ENCODE assay signal across 8 mouse cellular contexts in genomic region chr6:89361418-89362280, GRCm38 (mm10). TPM values are rescaled to one million over a fixed set of nuclear protein-coding genes. Genes with fewer than 3 reads are reported as not detected.
DNase-seq lines count a peak whose midpoint lies in the region; ATAC-seq and TF ChIP-seq lines count a peak whose summit lies in the region.

No protein-coding gene starts in this region.

- peaks cover 8 to 32% of the 10 kb centered on the region in 2 experiments for H3K36me3 ChIP-seq in CH12.LX (replicated peaks in 1 of 2; ENCODE audit: control insufficient read depth in 1 of 2, insufficient read depth in 1 of 2, low read length in 1 of 2)
- H3K36me3 ChIP-seq in heart, embryonic 16.5 days (ENCODE audit: control insufficient read depth, insufficient read depth) = 0 out of 2 replicates have a peak, but pooled peaks cover 3% of the 10 kb centered on the region
- H3K36me3 ChIP-seq in midbrain, embryonic 10.5 days = peaks cover 11% of the 10 kb centered on the region

- H3K79me2 ChIP-seq in CH12.LX (replicated peaks; ENCODE audit: control insufficient read depth, extremely low read depth, insufficient read depth, poor library complexity, severe bottlenecking) = peaks cover 8% of the 10 kb centered on the region

- TF ChIP-seq CTCF in CH12.LX (conservative IDR thresholded peaks at IDR 0.05 in 1 of 2, IDR thresholded peaks at IDR 0.05 in 1 of 2; ENCODE audit: low read depth in 2 of 2, low read length in 2 of 2) (0 out of 4 replicates have a peak, but pooled peaks of 1 of the 2 experiments have one; percentile 4), Patski (IDR thresholded peaks at IDR 0.05) (no peak)

- peaks cover 25 to 53% of the 10 kb centered on the region in 2 experiments for H3K4me1 ChIP-seq in CH12.LX (ENCODE audit: control insufficient read depth in 1 of 2, insufficient read depth in 2 of 2)
- peaks cover 27% of the 10 kb centered on the region for H3K4me1 ChIP-seq in heart, embryonic 16.5 days (ENCODE audit: control insufficient read depth, insufficient read depth, low read length)
- H3K4me1 ChIP-seq in midbrain, embryonic 10.5 days = peaks cover 60% of the 10 kb centered on the region

- TF ChIP-seq EP300 in CH12.LX (IDR thresholded peaks at IDR 0.05; ENCODE audit: low read length) = no peak

- POLR2A ChIA-PET in Patski (lab: Charles Lee) = interaction anchor here (0.6 to 1.4 kb wide), 2 partner anchors 20 to 509 kb away, joined by 3 read pairs; no protein-coding TSS in a partner anchor

- DNase-seq in CH12.LX (ENCODE audit: extremely low read depth) (no peak), Patski (ENCODE audit: low read depth, low spot score) (no peak)
- DNase-seq in embryo, embryonic 10 days (ENCODE audit: low spot score) = peak; percentile 37
- DNase-seq in kidney, postnatal 14 days = peak; percentile 72
- DNase-seq in midbrain, embryonic 10.5 days (ENCODE audit: low spot score) = peak; percentile 67
- peak; percentile 22 to 23 for DNase-seq in thymus, postnatal 10 days (ENCODE audit: low spot score in 2 of 2)
- DNase-seq in layer of hippocampus, postnatal 25 days (ENCODE audit: extremely low spot score in 1 of 2, low spot score in 1 of 2) = no peak

- CTCF ChIA-PET in Patski (lab: Charles Lee) = interaction anchor here (1.3 to 2.0 kb wide), 3 partner anchors 25 to 193 kb away, joined by 5 to 9 read pairs (median 8); no protein-coding TSS in a partner anchor

- H3K4me2 ChIP-seq in CH12.LX (ENCODE audit: insufficient read depth, low read depth, poor library complexity, severe bottlenecking) = peak overlapping the region; percentile 44
- H3K4me2 ChIP-seq in heart, embryonic 16.5 days (ENCODE audit: low read depth, low read length) = peak overlapping the region; percentile 98

- TF ChIP-seq POLR2A in CH12.LX (IDR thresholded peaks at IDR 0.05; ENCODE audit: low read depth, low read length) = no peak

- peak overlapping the region; percentile 59 to 96 (median 84) for H3K4me3 ChIP-seq in CH12.LX (replicated peaks in 1 of 3; ENCODE audit: low read depth in 2 of 3, low read length in 2 of 3, poor library complexity in 1 of 3)
- peak overlapping the region; percentile 96 for H3K4me3 ChIP-seq in heart, embryonic 16.5 days (ENCODE audit: low read length)
- peak overlapping the region; percentile 99 for H3K4me3 ChIP-seq in midbrain, embryonic 10.5 days

- in situ Hi-C loops in CH12.LX (cut with MboI; ENCODE audit: low pct_ligation_motif_present, low pct_unique_long_range_greater_than_20kb, low sequenced_read_pairs) (loop anchor here (5.0 kb wide), 1 partner anchor 101 kb away; no protein-coding TSS in a partner anchor), Patski (cut with MboI; ENCODE audit: low pct_unique_long_range_greater_than_20kb) (loop anchor here (5.0 kb wide), 2 partner anchors 191 to 271 kb away; no protein-coding TSS in a partner anchor)

- no peak; the same call in 1 of the 2 replicates for TF ChIP-seq RAD21 in CH12.LX (IDR thresholded peaks at IDR 0.05; ENCODE audit: low read depth, low read length)

- no peaks in the 10 kb centered on the region for H3K27me3 ChIP-seq in CH12.LX (replicated peaks)
- H3K27me3 ChIP-seq in Patski = no peaks in the 10 kb centered on the region
- peaks cover 6% of the 10 kb centered on the region for H3K27me3 ChIP-seq in heart, embryonic 16.5 days (ENCODE audit: control insufficient read depth, insufficient read depth, low read length)
- peaks cover 21% of the 10 kb centered on the region for H3K27me3 ChIP-seq in midbrain, embryonic 10.5 days (ENCODE audit: low read depth, poor library complexity, severe bottlenecking)

- dilution Hi-C loops in CH12.LX (cut with MboI; ENCODE audit: extremely low pct_ligation_motif_present, extremely low pct_unique_long_range_greater_than_20kb, low sequenced_read_pairs) = no loop called here

- peak overlapping the region; percentile 81 for H3K9ac ChIP-seq in CH12.LX (ENCODE audit: insufficient read depth, low read depth)
- peak overlapping the region; percentile 98 for H3K9ac ChIP-seq in heart, embryonic 16.5 days (ENCODE audit: low read length)

- H3K9me3 ChIP-seq in CH12.LX (replicated peaks; ENCODE audit: low read length) = no peaks in the 10 kb centered on the region
- H3K9me3 ChIP-seq in heart, embryonic 16.5 days (replicated peaks; ENCODE audit: control insufficient read depth, low read length) = no peaks in the 10 kb centered on the region
- no peaks in the 10 kb centered on the region for H3K9me3 ChIP-seq in midbrain, embryonic 10.5 days (replicated peaks)

- ATAC-seq in Patski = peak; percentile 20
- peak; percentile 56 for ATAC-seq in heart, embryonic 16.5 days (replicated peaks; ENCODE audit: extremely low read depth, insufficient read depth, low FRiP score)

- under 1% methylated on average over 71 of the region's 80 CpGs for WGBS in heart, embryonic 16.5 days
- under 1% methylated on average over 80 of the region's 80 CpGs for WGBS in midbrain, embryonic 10.5 days

- H3K27ac ChIP-seq in CH12.LX (ENCODE audit: insufficient read depth, low read depth) = no peak overlapping the region
- H3K27ac ChIP-seq in heart, embryonic 16.5 days (ENCODE audit: low read length) = peak overlapping the region; percentile 53
- peak overlapping the region; percentile 97 for H3K27ac ChIP-seq in midbrain, embryonic 10.5 days (replicated peaks)

TF ChIP-seq in CH12.LX, 34 proteins besides CTCF, POLR2A, EP300 and RAD21:
- TF ChIP-seq SMC3 (IDR thresholded peaks at IDR 0.05; ENCODE audit: low read depth, low read length) (no peak), MAX (IDR thresholded peaks at IDR 0.05; ENCODE audit: low read length) (no peak), CHD2 (IDR thresholded peaks at IDR 0.05; ENCODE audit: low read length) (peak; percentile 31; the same call in 1 of the 2 replicates), HCFC1 (IDR thresholded peaks at IDR 0.05; ENCODE audit: low read depth, low read length) (no peak), IRF4 (IDR thresholded peaks at IDR 0.05; ENCODE audit: low read depth, low read length) (no peak), E2F4 (IDR thresholded peaks at IDR 0.05; ENCODE audit: insufficient replicate concordance, low read depth, low read length) (no peak), NRF1 (IDR thresholded peaks at IDR 0.05; ENCODE audit: low read depth, low read length) (peak; percentile 48), UBTF (IDR thresholded peaks at IDR 0.05; ENCODE audit: low read depth, low read length) (peak; percentile 59; the same call in 1 of the 2 replicates), MEF2A (IDR thresholded peaks at IDR 0.05; ENCODE audit: borderline replicate concordance, low read depth, low read length) (0 out of 2 replicates have a peak, but pooled peaks have one; percentile 27), ZNF384 (IDR thresholded peaks at IDR 0.05; ENCODE audit: low read depth, low read length) (no peak), CHD1 (IDR thresholded peaks at IDR 0.05; ENCODE audit: low read depth, low read length) (no peak), KAT2A (IDR thresholded peaks at IDR 0.05; ENCODE audit: insufficient replicate concordance, low read length) (no peak), GABPA (IDR thresholded peaks at IDR 0.05; ENCODE audit: insufficient replicate concordance, low read depth, low read length) (no peak)
TF ChIP-seq in CH12.LX: peak in this region for 4.

RNA-seq across cellular contexts. Expression of gene Plxna1, which starts 0.8 kb away (rescaled TPM):
- total RNA-seq in CH12.LX (2012; rRNA removed) (11.7 and 18.5 TPM in 2 replicates), CH12.LX (2014; rRNA removed) (7.1 and 8.9 TPM in 2 replicates)
- polyA plus RNA-seq in CH12.LX (2012; ENCODE audit: insufficient read length, low read depth) (23.6 and 29.5 TPM in 2 replicates), Patski (2021) (103 TPM)
- polyA plus RNA-seq in heart, embryonic 16.5 days (2015; fragmentation: Nextera tagmentation; extraction: Ambion mirVana) = 7.5 and 12.2 TPM in 2 replicates
- polyA plus RNA-seq in midbrain, embryonic 10.5 days (2016; fragmentation: Nextera tagmentation; extraction: Ambion mirVana) = 24.3 and 30.4 TPM in 2 replicates
- 100 to 1,000 TPM; 120 to 129 TPM for total RNA-seq in layer of hippocampus, postnatal 25 days (2021)

Comparison
In these comparisons a context has a peak if more than half of its experiments do, and no peak if none do; other contexts are left out.
1. DNase-seq: peak in embryo, embryonic 10 days (single experiment), kidney, postnatal 14 days (single experiment), midbrain, embryonic 10.5 days (single experiment) and thymus, postnatal 10 days (2 of 2); none in CH12.LX (single experiment), Patski (single experiment) and layer of hippocampus, postnatal 25 days (0 of 2).
2. Peak in every context shown above with its lines, with median percentiles within 50 percentile points of each other: H3K4me3 ChIP-seq.